Mouse (Mus musculus) bone marrow macrophage, adult 2 months (primary cell): ENCODE measurements around the gene Btbd35f14. TPM values are rescaled to one million over a fixed set of nuclear protein-coding genes. Genes with fewer than 3 reads are reported as not detected.
"Not testable (repeated sequence)": the region's sequence is repeated elsewhere in the genome, so short reads cannot be mapped to it uniquely, and the experiment has no call there.

ENCODE experiments used
- H3K27ac ChIP-seq: 2 replicates; pipeline ENCODE4 v1.5.1; 2012; ENCODE audit warnings: low read depth, low read length; ENCODE audit not compliant: insufficient read depth
- H3K4me1 ChIP-seq: 2 replicates; pipeline ENCODE4 v1.6.1; 2012; ENCODE audit warnings: low read length; ENCODE audit not compliant: control insufficient read depth, insufficient read depth
- H3K4me3 ChIP-seq: 2 replicates; pipeline ENCODE4 v1.5.1; 2012; ENCODE audit warnings: mild to moderate bottlenecking, low read length, moderate library complexity; ENCODE audit not compliant: insufficient read depth
- polyA plus RNA-seq: library from polyadenylated mRNA; stranded (reverse); fragments of >200 nt; gene quantifications from 2 replicates; pipeline ENCODE4 v1.2.4, GENCODE M21; 2012; ENCODE audit not compliant: missing spikeins, insufficient read depth, insufficient read length

Gene Btbd35f14
- polyA plus RNA-seq, result not detected in 2 replicates

DNA sequence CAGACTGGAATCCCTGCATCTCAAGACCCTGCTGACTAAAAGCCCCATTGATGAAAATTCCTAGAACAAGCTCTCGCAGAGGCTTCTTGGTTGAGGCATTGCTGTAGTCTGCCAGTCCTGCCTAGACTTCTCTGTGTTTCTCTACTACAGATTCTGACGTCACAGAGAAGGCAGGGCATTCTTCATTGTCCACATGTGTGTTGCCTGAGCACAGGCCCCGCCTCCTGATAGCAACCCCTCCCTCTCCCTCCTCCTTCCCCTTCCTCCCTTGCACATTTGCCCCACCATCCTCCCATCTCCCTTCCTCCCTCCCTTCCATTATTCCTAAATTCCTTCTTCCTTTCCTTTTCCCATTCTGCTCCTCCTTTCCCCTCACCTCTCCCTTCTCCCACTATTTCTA lies at the start of gene Btbd35f14:
Btbd35f14 (minus strand) TSS at position 101 of the 400 bp plus-strand sequence.
- not testable (repeated sequence) for H3K4me3 ChIP-seq, H3K27ac ChIP-seq, H3K4me1 ChIP-seq

DNA sequence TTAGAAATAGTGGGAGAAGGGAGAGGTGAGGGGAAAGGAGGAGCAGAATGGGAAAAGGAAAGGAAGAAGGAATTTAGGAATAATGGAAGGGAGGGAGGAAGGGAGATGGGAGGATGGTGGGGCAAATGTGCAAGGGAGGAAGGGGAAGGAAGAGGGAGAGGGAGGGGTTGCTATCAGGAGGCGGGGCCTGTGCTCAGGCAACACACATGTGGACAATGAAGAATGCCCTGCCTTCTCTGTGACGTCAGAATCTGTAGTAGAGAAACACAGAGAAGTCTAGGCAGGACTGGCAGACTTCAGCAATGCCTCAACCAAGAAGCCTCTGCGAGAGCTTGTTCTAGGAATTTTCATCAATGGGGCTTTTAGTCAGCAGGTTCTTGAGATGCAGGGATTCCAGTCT lies 45.3 kb downstream of the Btbd35f14 start, which contains the start of gene Btbd35f13:
Btbd35f13 (plus strand) TSS at position 301 of the 400 bp plus-strand sequence.
- not testable (repeated sequence) for H3K27ac ChIP-seq, H3K4me3 ChIP-seq

More for the DNA sequence above, 45.3 kb downstream of the Btbd35f14 start, which contains the start of gene Btbd35f13:
- not testable (repeated sequence) for H3K4me1 ChIP-seq

Other genes starting within 250 kb of the Btbd35f14 start
- gene Btbd35f15, start 125.0 kb downstream of the Btbd35f14 start, polyA plus RNA-seq, result not detected in 2 replicates
- not detected in 2 replicates for gene Btbd35f13, start 45.2 kb downstream of the Btbd35f14 start, polyA plus RNA-seq